Mouse (Mus musculus): ENCODE data around the gene Nat14.

Gene Nat14

DNA sequence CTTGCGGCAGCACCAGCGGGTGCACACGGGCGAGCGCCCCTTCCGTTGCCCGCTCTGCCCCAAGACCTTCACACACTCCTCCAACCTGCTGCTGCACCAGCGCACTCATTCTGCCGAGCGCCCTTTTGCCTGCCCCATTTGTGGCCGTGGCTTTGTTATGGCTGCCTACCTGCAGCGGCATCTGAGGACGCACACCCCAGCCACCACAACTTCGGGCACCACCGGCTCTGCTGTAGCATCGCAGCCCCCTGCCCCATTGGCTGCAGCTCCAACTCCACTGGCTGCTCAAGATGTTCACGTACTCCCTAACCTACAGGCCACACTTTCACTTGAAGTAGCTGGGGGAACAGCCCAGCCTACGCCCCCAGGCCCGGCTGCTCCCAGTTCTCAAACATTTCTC, 1.3 kb upstream of the Nat14 start:
- in situ Hi-C loops (cut with MboI): no loop called here

DNA sequence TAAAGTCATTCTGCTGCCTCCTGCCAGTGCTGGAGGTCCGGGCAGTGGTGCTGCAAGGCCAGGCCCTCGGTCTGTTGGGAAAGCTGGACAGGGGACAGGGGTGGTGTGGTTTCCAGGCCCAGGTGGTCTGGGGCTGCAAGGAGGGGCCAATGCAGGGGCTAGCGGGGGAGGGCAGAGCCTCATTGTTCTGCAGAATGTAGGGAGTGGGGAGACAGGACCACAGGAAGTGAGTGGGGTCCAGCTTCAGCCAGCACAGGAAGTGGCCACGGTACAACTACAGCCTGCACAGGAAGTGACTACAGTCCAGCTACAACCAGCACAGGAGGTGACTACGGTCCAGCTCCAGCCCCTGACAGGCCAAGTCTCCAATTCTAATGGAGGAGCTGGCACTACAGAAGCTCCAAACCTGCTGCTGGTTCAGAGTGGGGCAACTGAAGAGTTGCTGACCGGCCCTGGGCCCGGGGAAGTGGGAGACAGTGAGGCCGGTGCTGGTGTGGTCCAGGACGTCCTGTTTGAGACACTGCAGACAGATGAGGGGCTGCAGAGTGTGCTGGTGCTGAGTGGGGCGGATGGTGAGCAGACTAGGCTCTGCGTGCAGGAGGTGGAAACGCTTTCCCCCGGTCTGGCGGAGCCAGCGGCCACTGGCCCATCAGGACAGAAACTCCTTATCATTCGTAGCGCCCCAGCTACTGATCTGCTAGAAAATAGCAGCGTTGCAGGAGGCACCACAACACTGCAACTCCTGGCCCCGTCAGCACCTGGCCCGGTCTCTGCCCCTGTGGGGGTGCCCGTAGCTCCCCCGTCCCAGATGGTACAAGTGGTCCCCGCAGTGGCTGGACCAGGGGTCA, 628 bp upstream of the Nat14 start:
- in situ Hi-C loops (cut with MboI): no loop called here

DNA sequence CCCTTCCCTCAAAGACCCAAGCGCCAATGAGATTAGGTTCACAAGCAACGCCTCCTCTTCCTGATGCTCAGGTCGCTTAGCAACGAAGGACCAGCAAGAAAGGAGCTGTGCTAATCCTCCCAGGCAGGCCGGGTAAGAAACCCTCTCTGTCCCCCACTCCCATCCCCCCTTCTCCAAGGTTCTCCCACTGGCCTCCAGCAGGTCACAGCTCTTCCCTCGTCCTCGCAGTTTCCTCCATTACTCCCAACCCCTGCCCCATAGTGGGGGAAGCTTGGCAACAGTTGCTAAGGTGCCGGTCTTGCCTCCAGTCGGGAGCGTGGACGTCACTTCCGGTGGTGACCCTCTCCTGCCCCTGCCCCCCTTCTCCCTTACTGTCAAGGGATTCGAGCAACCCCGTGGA, 680 bp downstream of the Nat14 start:
- in situ Hi-C loops (cut with MboI): no loop called here

DNA sequence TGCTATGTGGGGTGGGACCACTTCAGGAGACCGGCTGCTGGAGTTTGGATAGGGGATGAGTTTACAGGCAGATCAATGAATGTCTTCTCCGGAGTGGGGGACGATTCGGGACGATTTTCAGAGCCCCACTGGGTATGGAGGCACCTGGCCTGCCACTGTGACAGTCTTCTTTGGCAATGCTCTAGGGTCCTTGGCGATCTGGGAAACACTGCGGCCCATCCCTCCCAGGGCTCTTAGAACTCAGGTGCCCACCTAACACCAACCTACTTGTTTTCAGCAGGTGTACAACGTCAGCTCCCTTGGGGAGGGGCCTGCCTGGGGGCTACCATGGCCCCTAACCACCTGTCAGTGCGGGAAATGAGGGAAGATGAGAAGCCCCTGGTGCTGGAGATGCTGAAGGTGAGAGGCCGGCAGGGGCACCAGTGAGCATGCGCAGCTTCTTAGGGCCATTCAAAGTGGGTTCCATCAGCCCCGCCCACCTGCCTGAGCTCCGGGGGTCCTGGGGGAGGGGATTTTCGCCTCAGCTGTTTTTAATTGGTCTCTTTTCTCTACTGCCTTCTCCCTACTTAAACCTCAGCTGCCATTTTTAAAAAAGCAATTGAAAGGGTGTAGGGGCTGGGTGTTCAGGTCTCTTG, 1.2 kb downstream of the Nat14 start:
- in situ Hi-C loops (cut with MboI): no loop called here

DNA sequence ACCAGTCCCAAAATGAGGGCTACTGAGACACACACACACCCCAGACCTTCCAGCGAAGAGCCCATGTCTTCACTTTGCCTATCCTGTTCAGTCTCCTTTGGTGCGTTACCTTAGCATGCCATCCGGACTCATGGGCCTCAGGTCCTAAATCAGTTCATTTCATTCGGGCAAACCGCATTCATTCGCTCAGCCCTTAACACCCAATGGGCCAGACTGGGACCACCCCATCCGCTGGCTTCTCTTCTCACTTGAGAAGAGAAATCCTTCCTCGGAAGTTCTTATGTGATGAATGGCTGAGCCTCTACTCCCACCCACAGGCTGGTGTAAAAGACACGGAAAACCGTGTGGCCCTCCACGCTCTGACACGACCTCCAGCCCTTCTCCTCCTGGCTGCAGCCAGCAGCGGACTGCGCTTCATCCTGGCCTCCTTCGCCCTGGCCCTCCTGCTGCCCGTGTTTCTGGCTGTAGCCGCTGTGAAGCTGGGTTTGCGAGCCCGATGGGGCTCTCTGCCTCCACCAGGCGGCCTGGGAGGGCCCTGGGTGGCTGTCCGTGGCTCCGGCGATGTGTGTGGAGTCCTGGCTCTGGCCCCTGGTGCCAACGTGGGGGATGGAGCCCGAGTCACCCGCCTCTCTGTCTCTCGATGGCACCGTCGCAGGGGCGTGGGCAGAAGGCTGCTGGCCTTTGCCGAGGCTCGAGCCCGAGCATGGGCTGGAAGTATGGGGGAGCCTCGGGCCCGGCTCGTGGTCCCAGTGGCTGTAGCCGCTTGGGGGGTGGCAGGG, 1.9 kb downstream of the Nat14 start:
- in situ Hi-C loops (cut with MboI): no loop called here

DNA sequence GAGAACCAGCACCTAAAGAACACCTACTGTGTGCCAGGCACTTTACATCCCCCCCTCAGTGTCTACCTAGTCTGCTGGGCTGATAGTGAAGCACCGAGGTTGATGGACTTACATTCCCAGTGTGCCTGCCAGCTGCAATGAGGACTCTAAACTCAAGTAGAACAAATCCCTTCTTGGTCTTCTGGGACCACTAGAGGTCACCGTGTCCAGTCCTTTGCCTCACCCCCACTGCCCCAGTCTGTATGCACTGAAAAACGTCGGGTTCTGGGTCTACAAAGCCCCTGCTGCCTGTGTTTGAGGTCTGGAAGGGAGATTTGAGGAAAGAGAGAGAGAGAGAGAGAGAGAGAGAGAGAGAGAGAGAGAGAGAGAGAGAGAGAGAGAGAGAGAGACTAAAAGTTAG, 2.7 kb downstream of the Nat14 start:
- in situ Hi-C loops (cut with MboI): no loop called here

DNA sequence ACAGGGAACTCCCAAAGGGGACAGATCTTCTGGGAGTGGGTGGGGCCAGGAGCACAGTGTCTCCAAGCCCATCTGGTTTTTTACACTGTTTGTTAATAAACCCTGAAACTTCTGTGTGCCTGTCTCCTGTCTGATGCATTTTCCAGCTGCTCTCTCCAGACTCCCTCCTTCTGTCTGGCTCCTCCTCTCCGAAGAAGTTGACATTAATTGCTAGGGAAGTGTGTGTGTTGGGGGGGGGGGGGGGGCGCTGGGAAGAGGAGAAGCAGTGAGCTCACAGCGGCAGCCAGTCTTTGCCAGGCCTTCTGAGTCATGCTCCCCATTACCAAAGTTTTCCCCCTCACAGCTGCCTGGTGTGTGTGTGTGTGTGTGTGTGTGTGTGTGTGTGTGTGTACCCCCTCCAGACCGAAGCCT, 3.1 kb downstream of the Nat14 start:
- in situ Hi-C loops (cut with MboI): no loop called here

DNA sequence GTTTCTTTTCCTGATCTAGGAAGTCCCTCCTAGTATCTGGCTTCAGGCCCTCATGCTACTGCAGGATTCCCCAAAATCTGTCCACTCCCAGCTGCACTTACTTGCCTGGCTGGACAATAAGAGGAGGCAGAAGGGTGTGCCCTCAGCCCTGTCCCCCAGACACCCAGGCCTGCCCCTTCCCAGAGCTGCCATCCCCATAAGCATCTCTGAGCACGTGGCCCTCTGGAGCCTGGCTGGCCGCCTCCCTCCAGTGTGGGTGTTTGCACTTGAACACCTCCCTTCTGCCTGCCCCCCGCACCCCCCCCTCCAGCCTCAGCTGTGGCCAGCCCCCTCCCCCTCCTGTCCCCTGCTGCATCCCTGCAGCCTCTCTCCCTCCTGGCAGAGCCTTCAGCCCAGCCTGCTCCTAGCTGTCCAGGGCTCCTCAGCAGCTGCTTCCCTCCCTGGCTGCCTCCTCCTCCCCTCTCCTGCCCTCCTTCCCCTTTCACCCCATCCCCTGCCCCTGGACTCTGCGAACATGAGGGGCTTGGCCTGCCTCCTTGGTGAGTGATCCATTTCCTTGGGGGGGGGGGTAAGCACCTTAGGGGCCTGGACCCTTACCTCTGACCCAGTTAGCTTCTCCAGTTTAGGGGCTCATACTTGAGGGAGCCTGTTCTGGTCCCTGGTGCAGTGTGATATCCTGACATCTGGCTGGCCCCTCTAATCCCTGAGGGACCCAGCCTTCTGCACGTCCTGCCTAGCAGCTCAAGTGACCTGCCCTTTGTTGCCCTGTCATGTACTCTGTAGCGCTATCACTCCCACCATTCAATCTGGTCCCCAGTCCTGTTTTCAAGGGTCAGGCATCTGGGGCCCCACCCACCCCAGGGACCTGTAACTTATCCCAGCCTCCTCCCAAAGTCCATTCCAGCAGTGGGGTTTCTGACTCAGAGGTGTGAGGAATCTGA, 3.9 kb downstream of the Nat14 start, which contains the start of gene Ssc5d:
Gene Ssc5d, plus strand, starts transcription at position 345 of the 941 bp plus-strand sequence.
- in situ Hi-C loops (cut with MboI): no loop called here

DNA sequence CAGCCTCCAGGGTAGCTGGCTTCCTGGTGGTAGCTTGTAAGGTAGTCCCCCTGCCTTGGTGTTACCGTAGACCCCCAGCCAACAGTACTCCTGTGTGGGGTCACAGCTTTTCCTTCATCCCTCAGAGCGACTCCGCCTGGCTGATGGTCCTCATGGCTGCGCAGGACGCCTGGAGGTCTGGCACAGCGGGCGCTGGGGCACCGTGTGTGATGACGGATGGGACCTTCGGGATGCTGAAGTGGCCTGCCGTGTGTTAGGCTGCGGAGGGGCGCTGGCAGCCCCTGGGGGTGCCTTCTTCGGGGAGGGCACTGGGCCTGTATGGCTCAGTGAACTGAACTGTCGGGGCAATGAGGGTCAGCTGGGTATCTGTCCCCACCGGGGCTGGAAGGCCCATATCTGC, 5.0 kb downstream of the Nat14 start:
- in situ Hi-C loops (cut with MboI): no loop called here

DNA sequence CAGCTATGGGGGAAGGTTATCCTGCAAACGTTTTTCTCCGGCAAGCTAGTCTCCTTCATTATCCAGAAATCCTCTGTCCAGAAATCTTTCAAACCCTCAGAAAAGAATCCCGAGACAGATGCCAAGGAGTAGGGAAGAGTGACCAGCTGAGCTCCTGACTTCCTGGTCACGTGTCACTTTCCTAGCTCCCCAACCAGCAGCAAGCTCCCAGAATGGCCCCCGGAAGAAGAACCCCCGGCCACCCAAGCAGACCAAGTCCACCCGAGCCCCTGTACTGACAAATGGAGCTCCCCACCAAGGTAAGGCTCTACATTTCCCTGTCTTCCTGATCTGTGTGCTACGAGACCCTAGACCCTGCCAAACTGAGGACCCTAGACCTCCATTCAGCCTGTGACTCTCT, 5.9 kb downstream of the Nat14 start:
- in situ Hi-C loops (cut with MboI): no loop called here

DNA sequence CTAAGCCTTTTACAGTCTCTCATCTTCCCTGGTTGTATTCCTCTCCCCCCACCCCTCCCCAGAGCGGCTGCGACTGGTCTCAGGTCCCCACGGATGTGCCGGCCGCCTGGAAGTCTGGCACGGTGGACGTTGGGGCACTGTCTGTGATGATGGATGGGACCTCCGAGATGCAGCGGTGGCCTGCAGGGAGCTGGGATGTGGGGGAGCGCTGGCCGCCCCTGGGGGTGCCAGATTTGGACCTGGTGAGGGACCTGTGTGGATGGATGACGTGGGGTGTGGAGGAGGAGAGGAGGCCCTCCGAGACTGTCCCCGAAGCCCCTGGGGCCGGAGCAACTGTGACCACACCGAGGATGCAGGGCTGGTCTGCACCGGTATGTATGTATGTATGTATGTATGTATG, 6.5 kb downstream of the Nat14 start:
- in situ Hi-C loops (cut with MboI): no loop called here

DNA sequence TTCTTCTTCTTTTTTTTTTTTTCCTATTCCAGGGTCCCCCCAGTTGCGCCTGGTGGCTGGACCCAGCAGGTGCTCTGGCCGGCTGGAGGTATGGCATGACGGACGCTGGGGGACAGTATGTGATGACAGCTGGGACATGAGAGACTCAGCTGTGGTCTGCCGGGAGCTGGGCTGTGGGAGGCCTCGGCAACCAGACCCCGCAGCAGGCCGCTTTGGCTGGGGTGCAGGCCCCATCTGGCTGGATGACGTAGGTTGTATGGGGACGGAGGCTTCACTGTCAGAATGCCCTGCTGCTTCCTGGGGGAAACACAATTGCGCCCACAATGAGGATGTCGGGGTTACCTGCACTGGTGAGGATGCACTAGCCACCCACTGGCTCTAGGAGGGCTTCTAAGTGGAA, 11.3 kb downstream of the Nat14 start:
- in situ Hi-C loops (cut with MboI): no loop called here

DNA sequence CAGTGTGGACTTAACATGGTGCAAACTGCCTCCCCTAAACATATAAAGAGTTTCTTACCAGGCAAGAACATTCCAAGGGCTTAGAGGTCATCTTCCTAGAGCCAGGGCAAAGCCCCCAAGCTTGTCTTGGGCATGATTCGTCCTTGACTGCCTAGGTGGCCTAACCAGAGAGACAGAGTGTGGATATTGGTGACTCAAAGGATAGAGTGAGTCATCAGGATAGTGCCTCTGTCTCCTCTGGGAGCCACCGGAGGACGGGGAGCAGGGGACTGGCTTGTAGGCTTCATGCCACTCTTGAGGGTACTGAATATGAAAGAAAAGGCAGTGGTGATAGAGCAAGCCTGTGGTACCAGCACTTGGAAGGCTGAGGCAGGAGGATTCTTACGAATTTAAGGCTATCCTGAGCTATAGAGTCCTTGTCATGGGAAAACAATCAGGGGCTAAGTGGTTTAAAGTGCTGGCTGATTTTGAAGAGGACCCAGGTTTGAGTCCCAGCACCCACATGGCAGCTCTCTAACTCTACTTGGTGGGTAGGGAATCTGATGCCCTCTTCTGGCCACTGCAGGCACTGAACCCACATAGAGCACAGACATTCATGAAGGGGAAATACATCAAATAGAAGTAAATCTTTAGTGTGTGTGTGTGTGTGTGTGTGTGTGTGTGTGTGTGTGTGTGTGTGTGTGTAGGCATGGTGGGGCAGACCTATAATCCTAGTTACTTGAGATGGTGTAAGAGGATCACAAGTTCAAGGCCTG, 12.5 kb downstream of the Nat14 start:
- in situ Hi-C loops (cut with MboI): no loop called here

DNA sequence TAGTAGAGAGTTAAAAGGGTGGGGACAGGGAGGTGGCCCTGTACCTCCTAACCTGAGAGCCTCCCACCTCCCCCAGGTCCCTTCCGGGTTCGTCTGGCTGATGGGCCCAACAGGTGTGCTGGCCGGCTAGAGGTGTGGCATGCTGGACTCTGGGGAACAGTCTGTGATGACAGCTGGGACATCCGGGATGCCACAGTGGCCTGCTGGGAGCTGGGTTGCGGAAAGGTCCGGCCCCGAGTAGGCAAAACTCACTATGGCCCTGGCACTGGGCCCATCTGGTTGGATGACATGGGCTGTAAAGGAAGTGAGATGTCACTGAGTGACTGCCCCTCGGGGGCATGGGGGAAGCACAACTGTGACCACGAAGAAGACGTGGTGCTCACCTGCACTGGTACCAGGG, 15.0 kb downstream of the Nat14 start:
- in situ Hi-C loops (cut with MboI): no loop called here

DNA sequence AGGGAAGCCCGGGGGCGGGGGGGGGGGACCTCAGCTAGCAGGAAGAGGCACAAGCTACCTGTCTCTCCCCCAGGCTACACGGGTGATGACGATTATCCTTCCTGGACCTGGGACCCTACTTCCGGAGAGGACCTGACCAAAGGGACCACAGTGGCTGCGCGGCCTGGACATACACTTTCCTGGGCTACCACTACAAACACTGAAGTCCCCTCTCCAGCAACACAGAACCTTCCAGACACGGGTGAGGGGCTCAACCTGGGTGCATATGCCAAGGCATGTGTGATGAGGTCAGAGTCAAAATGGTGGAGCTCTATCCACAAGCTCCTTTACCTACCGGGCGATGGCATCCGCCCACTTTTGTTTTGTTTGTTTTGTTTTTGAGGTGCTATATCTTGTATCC, 15.6 kb downstream of the Nat14 start:
- in situ Hi-C loops (cut with MboI): no loop called here

DNA sequence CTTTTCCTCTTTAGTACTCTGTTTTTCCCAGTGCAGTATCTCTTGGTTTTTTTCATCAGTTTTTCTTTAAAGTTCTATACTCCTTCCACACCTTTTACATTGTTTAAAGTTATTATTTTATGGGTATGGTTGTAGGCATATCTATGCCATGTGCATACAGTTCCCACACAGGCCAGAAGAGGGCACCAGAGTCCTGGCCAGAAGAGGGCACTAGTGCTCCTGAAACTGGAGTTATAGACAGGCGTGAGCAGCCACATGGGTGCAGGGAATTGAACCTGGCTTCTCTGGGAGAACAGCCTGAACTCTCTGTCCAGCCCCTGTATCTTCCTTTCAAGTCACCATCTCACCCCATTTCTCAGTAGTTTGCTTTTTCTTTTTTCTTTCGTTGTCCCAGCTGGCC, 16.6 kb downstream of the Nat14 start:
- in situ Hi-C loops (cut with MboI): no loop called here

DNA sequence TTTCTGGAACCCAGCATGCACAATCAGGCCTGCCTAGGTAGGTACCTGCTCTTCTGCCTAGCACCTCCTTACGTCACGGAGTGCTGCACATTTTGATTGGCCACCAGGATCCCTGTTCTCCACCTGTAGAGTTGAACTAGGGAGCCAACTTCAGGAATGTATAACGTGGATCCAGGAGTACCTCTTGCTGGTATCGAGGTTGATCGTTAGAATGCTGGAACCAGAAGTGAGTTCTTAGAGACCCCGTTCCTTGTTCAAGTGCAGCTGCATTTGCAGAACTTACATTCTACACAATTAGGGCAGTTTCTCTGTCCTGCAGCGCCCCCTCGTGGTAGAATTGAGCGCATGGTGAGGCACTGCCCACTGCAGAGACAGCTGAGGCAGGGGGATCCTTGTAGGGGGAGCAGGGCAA, 18.2 kb downstream of the Nat14 start:
- in situ Hi-C loops (cut with MboI): loop anchor here (5.0 to 10.0 kb wide), 2 partner anchors 112 to 385 kb away; partner anchors contain the start of gene Zfp580

DNA sequence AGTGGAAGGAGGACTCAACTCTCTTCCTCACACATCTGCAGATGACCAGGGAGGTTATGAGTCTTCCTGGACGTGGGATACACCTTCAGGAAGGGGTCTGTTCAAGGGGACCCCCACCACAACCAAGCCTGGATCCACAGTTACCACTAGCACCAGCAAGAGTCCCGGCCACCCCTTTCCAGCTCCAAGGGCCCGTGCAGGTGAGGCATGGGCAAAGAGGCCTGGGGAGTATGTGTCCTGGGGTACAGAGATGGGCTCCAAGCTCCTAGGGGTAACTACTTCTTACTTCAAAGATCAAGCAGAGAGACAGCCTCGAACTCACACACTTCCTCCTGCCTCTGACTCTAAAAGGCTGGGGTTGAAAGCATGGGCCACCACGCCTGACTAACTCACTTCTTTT, 20.8 kb downstream of the Nat14 start:
- in situ Hi-C loops (cut with MboI): loop anchor here (5.0 to 10.0 kb wide), 2 partner anchors 110 to 388 kb away; partner anchors contain the start of gene Zfp580

DNA sequence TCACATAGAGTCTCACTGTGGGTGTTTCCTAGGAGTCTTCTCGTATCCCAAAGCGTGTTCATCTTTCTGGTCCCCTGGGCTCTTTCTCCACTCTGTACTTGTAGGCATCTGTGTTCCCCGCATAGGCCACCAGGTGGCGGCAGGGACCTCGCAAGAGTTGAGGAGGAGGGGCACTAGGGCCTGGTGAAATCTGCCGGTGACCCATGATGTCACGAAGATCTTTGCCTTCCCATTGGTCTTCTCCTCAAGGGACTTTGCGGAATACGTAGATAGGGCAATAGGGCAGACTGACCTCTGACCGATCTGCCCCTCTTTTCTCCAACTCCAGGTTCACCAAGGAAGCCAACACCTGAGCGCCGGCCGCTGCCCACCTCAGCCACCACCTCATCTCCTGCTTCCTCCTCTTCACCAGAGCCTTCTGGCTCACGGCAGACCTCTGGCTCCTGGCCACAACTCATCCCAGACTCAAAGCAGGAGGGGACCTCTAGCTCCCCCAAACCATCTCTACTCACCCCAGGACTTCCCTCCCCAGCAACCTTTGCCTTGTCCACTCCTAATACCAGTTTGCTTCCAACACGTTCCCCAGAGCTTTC, 21.5 kb downstream of the Nat14 start:
- in situ Hi-C loops (cut with MboI): loop anchor here (5.0 to 10.0 kb wide), 2 partner anchors 109 to 389 kb away; partner anchors contain the start of gene Zfp580

DNA sequence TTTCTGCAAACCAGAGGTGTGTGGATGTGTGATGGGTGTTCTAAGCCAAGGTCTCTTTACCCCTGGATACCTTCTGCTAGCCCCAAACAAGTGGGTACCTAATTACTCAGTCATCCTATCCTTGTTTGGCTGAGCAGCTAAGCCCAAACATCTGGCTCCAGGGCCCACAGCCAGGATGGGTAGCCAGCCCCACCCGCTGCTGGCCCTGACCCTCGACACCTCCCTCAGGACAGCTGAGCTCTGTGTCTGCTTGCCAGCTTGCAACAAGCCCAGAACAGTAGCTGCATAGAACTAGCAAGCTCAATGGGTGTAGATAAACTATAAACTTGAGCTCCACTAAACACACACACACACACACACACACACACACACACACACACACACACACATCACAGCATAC, 26.0 kb downstream of the Nat14 start:
- in situ Hi-C loops (cut with MboI): loop anchor here (10.0 kb wide), 1 partner anchor 393 kb away; no protein-coding TSS in a partner anchor

All from mature B cell (primary cell).